In genomic region chr11:67024867-67025477, GRCm38 (mm10) we compare ENCODE assay signal across 8 mouse cellular contexts. TPM values are rescaled to one million over a fixed set of nuclear protein-coding genes. Genes with fewer than 3 reads are reported as not detected.
DNase-seq lines count a peak whose midpoint lies in the region; ATAC-seq and TF ChIP-seq lines count a peak whose summit lies in the region.

TSS of gene Tmem220 (plus strand) at chr11:67025154.

- WGBS in hindbrain, embryonic 10.5 days, result 2% methylated on average over 35 of the region's 35 CpGs
- under 1% methylated on average over 34 of the region's 35 CpGs for WGBS in lung, postnatal 0 days

- peak; percentile 95 for DNase-seq in MN1 (ENCODE audit: low spot score)
- peak; percentile 89 for DNase-seq in cerebellum, adult 9-10 months
- peak; percentile 97 for DNase-seq in hindbrain, embryonic 10.5 days (ENCODE audit: low spot score)
- DNase-seq in layer of hippocampus, adult 9-11 months, result peak; percentile 90
- DNase-seq in lung, postnatal 0 days (ENCODE audit: low spot score), result peak; percentile 98
- DNase-seq in ovary, postnatal 14 days (ENCODE audit: low spot score), result peak; percentile 89
- DNase-seq in thymus, postnatal 14 days, result peak; percentile 94

- peak within 1 kb of the TSS; percentile 61 for H3K4me3 ChIP-seq in hindbrain, embryonic 10.5 days
- peak within 1 kb of the TSS; percentile 46 for H3K4me3 ChIP-seq in lung, postnatal 0 days (ENCODE audit: low read depth, low read length)

- no peaks in the 10 kb centered on the region for H3K36me3 ChIP-seq in hindbrain, embryonic 10.5 days
- H3K36me3 ChIP-seq in lung, postnatal 0 days (ENCODE audit: insufficient read depth, low read length), result no peaks in the 10 kb centered on the region

- ATAC-seq in frontal cortex, adult (ENCODE audit: low TSS enrichment), result peak; percentile 92
- ATAC-seq in lung, postnatal 0 days, result peak; percentile 100

- peaks cover 27% of the 10 kb centered on the region for H3K4me1 ChIP-seq in hindbrain, embryonic 10.5 days (replicated peaks)
- H3K4me1 ChIP-seq in lung, postnatal 0 days (ENCODE audit: insufficient read depth, low read depth, low read length), result no peaks in the 10 kb centered on the region; the same call in 1 of the 2 replicates

- H3K4me2 ChIP-seq in lung, postnatal 0 days (replicated peaks; ENCODE audit: low read depth, low read length), result peak within 1 kb of the TSS; percentile 56

- TF ChIP-seq CTCF in lung, postnatal 0 days (IDR thresholded peaks at IDR 0.05), result peak; percentile 85

- H3K27me3 ChIP-seq in hindbrain, embryonic 10.5 days (ENCODE audit: insufficient read depth, poor library complexity, severe bottlenecking), result peaks cover 16% of the 10 kb centered on the region
- no peaks in the 10 kb centered on the region for H3K27me3 ChIP-seq in lung, postnatal 0 days (replicated peaks; ENCODE audit: insufficient read depth, low read length)

- peak within 1 kb of the TSS; percentile 30 for H3K9ac ChIP-seq in lung, postnatal 0 days (replicated peaks; ENCODE audit: low read depth)

- H3K27ac ChIP-seq in hindbrain, embryonic 10.5 days, result peak within 1 kb of the TSS; percentile 92
- H3K27ac ChIP-seq in lung, postnatal 0 days (ENCODE audit: low read length), result peak within 1 kb of the TSS; percentile 28; the same call in 1 of the 2 replicates

- no peaks in the 10 kb centered on the region for H3K9me3 ChIP-seq in hindbrain, embryonic 10.5 days
- H3K9me3 ChIP-seq in lung, postnatal 0 days (ENCODE audit: low read length), result no peaks in the 10 kb centered on the region

- no peak for TF ChIP-seq EP300 in lung, postnatal 0 days (IDR thresholded peaks at IDR 0.05)

RNA-seq across cellular contexts. Expression of gene Tmem220, which starts in this region (rescaled TPM):
- polyA plus RNA-seq in hindbrain, embryonic 10.5 days (2016; fragmentation: Nextera tagmentation; extraction: Ambion mirVana), result 0.43 and 1.5 TPM in 2 replicates
- polyA plus RNA-seq in lung, postnatal 0 days (2015; fragmentation: Nextera tagmentation; extraction: Ambion mirVana), result 3.5 and 5.4 TPM in 2 replicates

Comparison
In these comparisons a context has a peak if more than half of its experiments do, and no peak if none do; other contexts are left out.
1. Peak in every context shown above with its lines: DNase-seq, ATAC-seq, H3K4me3 ChIP-seq and H3K27ac ChIP-seq.